Mouse (Mus musculus) stomach, postnatal 0 days (tissue): ENCODE measurements at regions not wholly inside any gene's neighbourhood (a gene's known extent, or its start where the extent isn't known, plus 50 kb on each side); places are given as distances from the start of the nearest gene placed in this dataset.

ENCODE experiments used
- CTCF ChIP-seq: IDR thresholded peaks from 2 replicates; pipeline ENCODE4 v1.5.1; 2016; ENCODE audit warnings: antibody characterized with exemption, low read depth, mild to moderate bottlenecking, moderate library complexity
- EP300 ChIP-seq: optimal IDR thresholded peaks from 2 replicates; pipeline ENCODE3; 2016; ENCODE audit warnings: antibody characterized with exemption

- TF ChIP-seq CTCF (no peak), EP300 (no peak)
Measured at GRCm38 (mm10) chr11:64884518-64884917, 94.3 kb upstream of the Elac2 start.
